14 mouse cellular contexts compared by ENCODE assay signal in the genomic region with DNA sequence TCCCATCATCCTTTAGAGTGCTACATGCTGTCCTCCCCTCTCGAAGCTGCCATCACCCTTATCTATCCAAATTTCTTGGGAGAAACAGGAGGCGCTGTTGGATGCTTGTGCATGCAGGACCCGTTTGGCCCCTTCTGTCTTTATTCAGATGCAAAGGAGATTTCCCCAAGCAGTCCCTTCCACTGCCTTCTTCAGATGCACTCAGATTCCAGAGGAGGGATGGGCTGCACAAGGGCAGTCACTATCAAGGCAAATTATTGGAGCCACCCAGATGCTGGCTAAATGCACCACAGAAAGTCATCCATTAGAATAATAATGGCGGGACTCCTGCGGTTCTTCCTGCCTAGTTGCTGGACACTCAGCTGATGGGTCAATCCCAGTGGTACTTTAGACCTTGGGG.
"Had no signal": no experiment of that assay in that cellular context is flagged by ENCODE, and none has a peak within 500 bp of the region (broad histone marks: within the 10 kb centered on the region; RNA-seq: fewer than 3 reads in every experiment).

No protein-coding gene starts in this region.

- ATAC-seq: intestine, embryonic 16.5 days; midbrain, embryonic 16.5 days had no signal

- H3K27me3 ChIP-seq: kidney, embryonic 15.5 days; limb, embryonic 13.5 days; midbrain, embryonic 12.5 days; neural tube, embryonic 13.5 days; stomach, embryonic 15.5 days had no signal

- DNase-seq: kidney, adult 2 months; kidney, postnatal 14 days; left cerebral cortex, postnatal 4 days; lung, adult 18-20 months; right cerebral cortex, postnatal 14 days; thymus, adult 2 months; thymus, postnatal 25 days had no signal

- H3K4me2 ChIP-seq: kidney, embryonic 15.5 days; limb, embryonic 13.5 days; midbrain, embryonic 12.5 days; neural tube, embryonic 13.5 days; stomach, embryonic 15.5 days had no signal

- H3K9me3 ChIP-seq: kidney, embryonic 15.5 days; limb, embryonic 13.5 days; midbrain, embryonic 12.5 days; neural tube, embryonic 13.5 days; stomach, embryonic 15.5 days had no signal

- H3K27ac ChIP-seq: kidney, embryonic 15.5 days; limb, embryonic 13.5 days; midbrain, embryonic 12.5 days; neural tube, embryonic 13.5 days; stomach, embryonic 15.5 days had no signal

- H3K4me3 ChIP-seq: kidney, embryonic 15.5 days; limb, embryonic 13.5 days; midbrain, embryonic 12.5 days; neural tube, embryonic 13.5 days; stomach, embryonic 15.5 days had no signal

- H3K9ac ChIP-seq: kidney, embryonic 15.5 days; limb, embryonic 13.5 days; midbrain, embryonic 12.5 days; neural tube, embryonic 13.5 days; stomach, embryonic 15.5 days had no signal

- H3K36me3 ChIP-seq: midbrain, embryonic 12.5 days; neural tube, embryonic 13.5 days; stomach, embryonic 15.5 days had no signal
